ENCODE assay signal across 8 mouse cellular contexts in the genomic region with DNA sequence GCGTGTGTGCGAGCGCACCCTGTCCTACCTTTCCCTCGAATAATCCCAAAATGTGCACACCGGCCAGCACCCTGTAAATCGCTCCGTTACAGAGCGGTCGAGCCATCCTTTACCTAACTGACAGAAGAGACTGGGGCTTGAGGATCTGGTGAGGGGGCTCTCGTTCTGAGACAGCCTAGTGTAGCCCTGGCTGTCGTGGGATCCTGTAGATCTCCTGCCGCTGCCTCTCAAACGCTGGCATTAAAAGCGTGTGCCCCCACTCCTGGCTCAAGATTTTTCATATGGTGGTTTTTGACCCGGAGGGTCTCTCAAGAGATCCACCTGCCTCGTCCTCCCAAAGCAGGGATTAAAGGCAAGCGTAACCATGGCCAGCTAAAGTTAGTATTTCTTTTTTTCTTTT. TPM values are rescaled to one million over a fixed set of nuclear protein-coding genes. Genes with fewer than 3 reads are reported as not detected.
DNase-seq lines count a peak whose midpoint lies in the region; ATAC-seq and TF ChIP-seq lines count a peak whose summit lies in the region.
"Not testable (repeated sequence)": the region's sequence is repeated elsewhere in the genome, so short reads cannot be mapped to it uniquely, and the experiment has no call there.

A gene (minus strand): TSS at position 101 of the 400 bp plus-strand sequence.

- not testable (repeated sequence) for DNase-seq in cerebellum, adult 2 months; forebrain, postnatal 0 days; left cerebral cortex, postnatal 14 days (ENCODE audit: low spot score in 2 of 2); neural tube, embryonic 11.5 days (ENCODE audit: low spot score)

- peak within 1 kb of the TSS; percentile 95 for H3K4me3 ChIP-seq in E14TG2a.4 (replicated peaks; ENCODE audit: low read length)
- H3K4me3 ChIP-seq in cerebellum, adult 2 months (replicated peaks; ENCODE audit: insufficient read depth, low read depth, low read length), result peak within 1 kb of the TSS; percentile 81
- peak within 1 kb of the TSS; percentile 100 for H3K4me3 ChIP-seq in forebrain, postnatal 0 days (ENCODE audit: low read depth, low read length)
- H3K4me3 ChIP-seq in heart, embryonic 15.5 days, result peak within 1 kb of the TSS; percentile 100
- H3K4me3 ChIP-seq in intestine, embryonic 15.5 days (replicated peaks), result peak within 1 kb of the TSS; percentile 97
- H3K4me3 ChIP-seq in lung, embryonic 15.5 days, result peak within 1 kb of the TSS; percentile 84
- peak within 1 kb of the TSS; percentile 98 for H3K4me3 ChIP-seq in neural tube, embryonic 11.5 days (ENCODE audit: low read depth, low read length)

- H3K4me2 ChIP-seq in forebrain, postnatal 0 days (ENCODE audit: low read depth), result peak within 1 kb of the TSS; percentile 51
- H3K4me2 ChIP-seq in heart, embryonic 15.5 days, result peak within 1 kb of the TSS; percentile 64
- H3K4me2 ChIP-seq in intestine, embryonic 15.5 days (replicated peaks), result peak within 1 kb of the TSS; percentile 57
- peak within 1 kb of the TSS; percentile 54 for H3K4me2 ChIP-seq in lung, embryonic 15.5 days
- H3K4me2 ChIP-seq in neural tube, embryonic 11.5 days (ENCODE audit: low read depth), result peak within 1 kb of the TSS; percentile 56

- TF ChIP-seq CTCF in E14TG2a.4 (conservative IDR thresholded peaks at IDR 0.05; ENCODE audit: low read length); cerebellum, adult 2 months (IDR thresholded peaks at IDR 0.05; ENCODE audit: borderline replicate concordance, insufficient read depth, low read depth, low read length); forebrain, postnatal 0 days (IDR thresholded peaks at IDR 0.05; ENCODE audit: low read depth): not testable (repeated sequence)

- not testable (repeated sequence) for H3K27me3 ChIP-seq in E14TG2a.4 (ENCODE audit: insufficient read depth, low read length); cerebellum, adult 2 months (ENCODE audit: control insufficient read depth, insufficient read depth, low read length); forebrain, postnatal 0 days (ENCODE audit: insufficient read depth, low read length); heart, embryonic 15.5 days; intestine, embryonic 15.5 days (replicated peaks); lung, embryonic 15.5 days; neural tube, embryonic 11.5 days (ENCODE audit: control insufficient read depth, insufficient read depth, low read length)

- peak within 1 kb of the TSS; percentile 98 for H3K27ac ChIP-seq in cerebellum, adult 2 months (ENCODE audit: insufficient read depth, low read length)
- peak within 1 kb of the TSS; percentile 100 for H3K27ac ChIP-seq in forebrain, postnatal 0 days (ENCODE audit: low read depth, low read length)
- peak within 1 kb of the TSS; percentile 100 for H3K27ac ChIP-seq in heart, embryonic 15.5 days
- H3K27ac ChIP-seq in intestine, embryonic 15.5 days, result peak within 1 kb of the TSS; percentile 97
- H3K27ac ChIP-seq in lung, embryonic 15.5 days, result peak within 1 kb of the TSS; percentile 99
- H3K27ac ChIP-seq in neural tube, embryonic 11.5 days (ENCODE audit: low read depth, low read length), result peak within 1 kb of the TSS; percentile 98

- ATAC-seq in forebrain, postnatal 0 days; heart, embryonic 15.5 days (replicated peaks; ENCODE audit: insufficient number of reproducible peaks, insufficient read depth, low FRiP score, low read depth); intestine, embryonic 15.5 days; lung, embryonic 15.5 days (ENCODE audit: borderline replicate concordance, extremely low read depth, low FRiP score, low TSS enrichment); neural tube, embryonic 11.5 days (ENCODE audit: insufficient read depth, low FRiP score, low TSS enrichment): not testable (repeated sequence)

- intact Hi-C loops in left cerebral cortex, postnatal 14 days (cut with DNase I), result loop anchor here (5.0 kb wide), 3 partner anchors 119 to 184 kb away; no protein-coding TSS in a partner anchor

- peaks cover 42% of the 10 kb centered on the region for H3K36me3 ChIP-seq in E14TG2a.4 (ENCODE audit: insufficient read depth, low read length)
- H3K36me3 ChIP-seq in forebrain, postnatal 0 days (ENCODE audit: insufficient read depth); heart, embryonic 15.5 days; intestine, embryonic 15.5 days; lung, embryonic 15.5 days; neural tube, embryonic 11.5 days (ENCODE audit: control insufficient read depth, insufficient read depth, low read length): not testable (repeated sequence)

- TF ChIP-seq POLR2A in cerebellum, adult 2 months (IDR thresholded peaks at IDR 0.05; ENCODE audit: borderline replicate concordance, insufficient read depth, low read length), result not testable (repeated sequence)

- peaks cover 24% of the 10 kb centered on the region for H3K4me1 ChIP-seq in E14TG2a.4 (replicated peaks; ENCODE audit: low read depth, low read length)
- H3K4me1 ChIP-seq in cerebellum, adult 2 months (ENCODE audit: control insufficient read depth, insufficient read depth, low read length); forebrain, postnatal 0 days (ENCODE audit: insufficient read depth); heart, embryonic 15.5 days (replicated peaks); intestine, embryonic 15.5 days (replicated peaks); neural tube, embryonic 11.5 days (ENCODE audit: control insufficient read depth, insufficient read depth, low read length): not testable (repeated sequence)
- H3K4me1 ChIP-seq in lung, embryonic 15.5 days, result peaks cover 17% of the 10 kb centered on the region; the same call in 1 of the 2 replicates

- not testable (repeated sequence) for H3K9me3 ChIP-seq in E14TG2a.4 (ENCODE audit: low read length); forebrain, postnatal 0 days (ENCODE audit: low read length); heart, embryonic 15.5 days (replicated peaks); intestine, embryonic 15.5 days; lung, embryonic 15.5 days; neural tube, embryonic 11.5 days (ENCODE audit: control insufficient read depth, low read length)

- H3K9ac ChIP-seq in forebrain, postnatal 0 days, result peak within 1 kb of the TSS; percentile 100
- H3K9ac ChIP-seq in heart, embryonic 15.5 days, result peak within 1 kb of the TSS; percentile 100
- H3K9ac ChIP-seq in intestine, embryonic 15.5 days, result peak within 1 kb of the TSS; percentile 99
- peak within 1 kb of the TSS; percentile 100 for H3K9ac ChIP-seq in lung, embryonic 15.5 days
- peak within 1 kb of the TSS; percentile 96 for H3K9ac ChIP-seq in neural tube, embryonic 11.5 days (ENCODE audit: low read length)

- 7% methylated on average over 17 of the region's 17 CpGs for WGBS in cerebellum, adult 2 months
- 8% methylated on average over 16 of the region's 17 CpGs for WGBS in forebrain, postnatal 0 days
- 7% methylated on average over 17 of the region's 17 CpGs for WGBS in heart, embryonic 15.5 days
- WGBS in intestine, embryonic 15.5 days, result 5% methylated on average over 17 of the region's 17 CpGs
- WGBS in lung, embryonic 15.5 days, result 5% methylated on average over 16 of the region's 17 CpGs
- 7% methylated on average over 16 of the region's 17 CpGs for WGBS in neural tube, embryonic 11.5 days

RNA-seq across cellular contexts. Expression of the gene that starts here (rescaled TPM):
- polyA plus RNA-seq in cerebellum, adult 2 months (2012; rRNA removed), result 385 and 442 TPM in 2 replicates
- total RNA-seq in forebrain, postnatal 0 days (2014; rRNA removed), result 737 and 787 TPM in 2 replicates
- polyA plus RNA-seq in forebrain, postnatal 0 days (2015; fragmentation: Nextera tagmentation; extraction: Ambion mirVana), result 1,083 and 1,166 TPM in 2 replicates
- 888 and 900 TPM in 2 replicates for polyA plus RNA-seq in heart, embryonic 15.5 days (2015; fragmentation: Nextera tagmentation; extraction: Ambion mirVana)
- polyA plus RNA-seq in intestine, embryonic 15.5 days (2015; fragmentation: Nextera tagmentation; extraction: Ambion mirVana), result 1,180 and 1,388 TPM in 2 replicates
- total RNA-seq in left cerebral cortex, postnatal 14 days (2021), result 100 to 1,000 TPM; 649 to 670 TPM
- polyA plus RNA-seq in lung, embryonic 15.5 days (2015; fragmentation: Nextera tagmentation; extraction: Ambion mirVana), result 1,649 and 1,683 TPM in 2 replicates
- 2,400 and 2,440 TPM in 2 replicates for polyA plus RNA-seq in neural tube, embryonic 11.5 days (2014; fragmentation: Nextera tagmentation; extraction: Ambion mirVana)
